Mouse (Mus musculus): Measurements from ENCODE around the gene Eng. TPM values are rescaled to one million over a fixed set of nuclear protein-coding genes. Genes with fewer than 3 reads are reported as not detected.

Eng gene
- total and polyA plus RNA-seq, 3 experiments: 113 to 239 (median 122) TPM

DNA sequence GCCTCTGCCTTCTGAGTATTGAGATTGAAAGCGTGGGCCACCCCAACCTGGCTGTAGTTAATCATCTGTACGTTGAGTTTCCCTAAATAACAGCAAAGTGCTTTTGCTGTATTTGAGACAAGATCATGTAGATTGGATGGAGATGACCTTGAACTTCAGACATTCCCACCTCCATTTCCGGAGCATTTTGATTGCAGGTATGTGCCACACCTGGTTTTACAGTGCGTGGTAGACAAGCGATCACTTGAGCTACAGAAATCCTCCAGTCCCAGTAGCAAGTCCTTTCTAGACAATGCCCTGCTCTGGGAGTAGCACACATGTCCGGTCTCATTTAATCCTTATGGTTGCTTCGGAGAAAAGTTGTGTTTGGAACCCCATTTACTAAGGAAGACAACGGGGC, 56.7 kb downstream of the Eng start:
- no peaks in the 10 kb centered on the region for H3K27me3 ChIP-seq (ENCODE audit: control insufficient read depth, insufficient read depth, low read length)
- TF ChIP-seq EP300 (IDR thresholded peaks at IDR 0.05; ENCODE audit: insufficient read depth, low read depth, low read length) (no peak), CTCF (IDR thresholded peaks at IDR 0.05) (no peak), POLR2A (IDR thresholded peaks at IDR 0.05; ENCODE audit: insufficient read depth, low read depth, low read length) (no peak)
- no peaks in the 10 kb centered on the region for H3K79me2 ChIP-seq (replicated peaks; ENCODE audit: control insufficient read depth, insufficient read depth, low read length)
- 94% methylated on average over 8 of the region's 8 CpGs for WGBS
- no peak for DNase-seq
- H3K4me3 ChIP-seq: no peak overlapping the region
- H3K9ac ChIP-seq (ENCODE audit: low read depth, low read length): no peak overlapping the region
- H3K27ac ChIP-seq: no peak overlapping the region
- no peaks in the 10 kb centered on the region for H3K36me3 ChIP-seq (ENCODE audit: control insufficient read depth, insufficient read depth, low read length)
- no peaks in the 10 kb centered on the region for H3K4me1 ChIP-seq (ENCODE audit: control insufficient read depth, insufficient read depth, low read length)
- intact Hi-C loops (cut with DNase I): no loop called here

DNA sequence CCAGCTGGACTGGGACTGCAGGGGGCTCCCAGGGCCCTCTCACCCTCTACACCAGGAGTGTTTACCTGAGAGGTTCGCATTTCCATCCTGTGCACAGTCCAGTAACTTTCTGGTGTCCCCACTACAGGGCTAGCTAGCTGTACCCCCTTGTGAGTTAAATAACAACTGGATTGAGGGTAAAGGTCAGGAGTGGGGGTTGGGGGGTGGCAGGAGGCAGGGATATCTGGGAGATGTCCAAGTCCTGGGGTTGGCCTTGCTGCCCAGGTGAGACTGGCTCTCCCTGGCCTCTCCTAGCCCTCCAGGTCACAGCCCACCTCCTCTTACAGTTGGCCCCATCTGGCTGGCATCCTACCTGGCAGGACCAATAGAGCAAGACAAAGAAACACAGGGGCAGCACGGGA, 57.6 kb downstream of the Eng start, which contains the start of gene Fpgs:
Gene Fpgs, minus strand, starts transcription at position 125 of the 401 bp plus-strand sequence.
- Histone ChIP-seq H3K79me2 (replicated peaks; ENCODE audit: control insufficient read depth, insufficient read depth, low read length) (no peaks in the 10 kb centered on the region), H3K4me1 (ENCODE audit: control insufficient read depth, insufficient read depth, low read length) (no peaks in the 10 kb centered on the region), H3K27ac (no peak within 1 kb of the TSS), H3K27me3 (ENCODE audit: control insufficient read depth, insufficient read depth, low read length) (no peaks in the 10 kb centered on the region), H3K4me3 (no peak within 1 kb of the TSS), H3K36me3 (ENCODE audit: control insufficient read depth, insufficient read depth, low read length) (no peaks in the 10 kb centered on the region), H3K9ac (ENCODE audit: low read depth, low read length) (no peak within 1 kb of the TSS)
- TF ChIP-seq EP300 (IDR thresholded peaks at IDR 0.05; ENCODE audit: insufficient read depth, low read depth, low read length) (no peak), POLR2A (IDR thresholded peaks at IDR 0.05; ENCODE audit: insufficient read depth, low read depth, low read length) (no peak), CTCF (IDR thresholded peaks at IDR 0.05) (no peak)
- DNase-seq: no peak
- intact Hi-C loops (cut with DNase I): no loop called here
- 85% methylated on average over 2 of the region's 2 CpGs for WGBS

DNA sequence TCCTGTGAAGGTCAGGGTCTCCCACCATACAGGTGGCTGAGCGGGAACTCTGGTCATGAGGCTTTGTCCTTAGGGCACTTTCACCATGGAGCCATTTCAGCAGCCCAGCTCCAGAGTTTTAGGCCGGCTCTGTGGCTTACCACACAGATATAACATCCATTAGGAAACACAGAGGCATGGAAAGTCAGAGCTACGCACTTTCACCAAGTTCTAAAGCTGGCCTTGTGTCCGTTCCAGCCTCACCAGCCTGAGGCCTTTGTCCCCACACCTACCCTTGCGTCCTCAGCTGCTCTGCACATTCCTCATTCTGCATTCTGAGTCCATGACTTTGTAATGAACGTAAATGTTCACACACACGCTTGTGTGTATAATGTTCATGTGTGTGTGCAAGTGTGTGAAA, 58.6 kb downstream of the Eng start:
- TF ChIP-seq CTCF (IDR thresholded peaks at IDR 0.05): no peak
- no peak for TF ChIP-seq EP300 (IDR thresholded peaks at IDR 0.05; ENCODE audit: insufficient read depth, low read depth, low read length)
- Histone ChIP-seq H3K79me2 (replicated peaks; ENCODE audit: control insufficient read depth, insufficient read depth, low read length) (0 out of 2 replicates have a peak, but pooled peaks cover 2% of the 10 kb centered on the region), H3K9ac (ENCODE audit: low read depth, low read length) (no peak overlapping the region), H3K27me3 (ENCODE audit: control insufficient read depth, insufficient read depth, low read length) (no peaks in the 10 kb centered on the region), H3K36me3 (ENCODE audit: control insufficient read depth, insufficient read depth, low read length) (no peaks in the 10 kb centered on the region), H3K27ac (no peak overlapping the region), H3K4me1 (ENCODE audit: control insufficient read depth, insufficient read depth, low read length) (no peaks in the 10 kb centered on the region), H3K4me3 (no peak overlapping the region)
- 92% methylated on average over 7 of the region's 7 CpGs for WGBS
- DNase-seq: no peak
- intact Hi-C loops (cut with DNase I): no loop called here

DNA sequence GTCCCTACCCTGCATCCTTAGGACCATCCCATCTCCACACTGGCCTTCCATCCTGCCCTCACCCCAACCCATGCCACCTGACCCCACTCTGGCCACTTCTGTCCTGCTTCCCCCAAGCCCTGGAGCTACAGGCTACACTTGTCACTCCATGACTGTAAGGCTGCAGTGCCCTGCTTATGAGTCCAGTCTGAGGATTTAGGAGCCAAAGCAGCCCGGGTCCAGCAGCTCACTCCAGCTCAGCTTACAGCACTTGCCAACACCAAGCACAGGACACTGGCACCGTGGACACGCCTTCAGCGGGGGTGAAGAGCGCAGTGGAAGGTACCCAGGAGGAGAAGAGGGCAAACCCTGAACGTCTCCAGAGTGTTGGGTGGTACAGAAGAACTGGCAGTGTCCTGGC, 60.6 kb downstream of the Eng start:
- intact Hi-C loops (cut with DNase I): no loop called here
- no peak for DNase-seq
- no peak overlapping the region for H3K4me3 ChIP-seq
- no peak overlapping the region for H3K9ac ChIP-seq (ENCODE audit: low read depth, low read length)
- TF ChIP-seq CTCF (IDR thresholded peaks at IDR 0.05) (no peak), POLR2A (IDR thresholded peaks at IDR 0.05; ENCODE audit: insufficient read depth, low read depth, low read length) (no peak), EP300 (IDR thresholded peaks at IDR 0.05; ENCODE audit: insufficient read depth, low read depth, low read length) (no peak)
- 82% methylated on average over 6 of the region's 6 CpGs for WGBS
- H3K4me1 ChIP-seq (ENCODE audit: control insufficient read depth, insufficient read depth, low read length): peaks cover 3% of the 10 kb centered on the region
- peaks cover 4% of the 10 kb centered on the region; the same call in 1 of the 2 replicates for H3K36me3 ChIP-seq (ENCODE audit: control insufficient read depth, insufficient read depth, low read length)
- no peak overlapping the region for H3K27ac ChIP-seq
- peaks cover 2% of the 10 kb centered on the region; the same call in 1 of the 2 replicates for H3K79me2 ChIP-seq (replicated peaks; ENCODE audit: control insufficient read depth, insufficient read depth, low read length)
- no peaks in the 10 kb centered on the region for H3K27me3 ChIP-seq (ENCODE audit: control insufficient read depth, insufficient read depth, low read length)

DNA sequence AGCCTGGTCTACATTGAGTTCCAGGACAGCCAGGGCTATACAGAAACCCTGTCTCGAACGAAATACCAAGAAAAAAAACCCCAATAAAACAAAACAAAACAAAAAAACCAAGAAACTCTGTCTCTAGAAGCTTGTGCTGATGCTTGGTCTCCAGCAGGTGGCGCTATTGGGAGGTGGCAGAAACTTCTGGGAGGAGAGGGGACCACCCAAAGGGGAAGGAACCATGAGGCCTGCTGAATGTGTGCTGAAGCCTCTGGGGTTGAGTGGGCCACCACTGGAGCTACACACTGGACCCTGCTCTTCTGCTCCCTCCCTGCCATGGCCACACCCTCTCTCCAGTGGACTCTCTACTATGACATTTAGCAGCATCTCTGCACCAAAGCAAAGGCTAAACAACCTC, 62.2 kb downstream of the Eng start:
- H3K9ac ChIP-seq (ENCODE audit: low read depth, low read length): no peak overlapping the region
- no peak overlapping the region for H3K4me3 ChIP-seq
- intact Hi-C loops (cut with DNase I): no loop called here
- H3K27ac ChIP-seq: no peak overlapping the region
- peak; percentile 93; the same call in 1 of the 2 replicates for TF ChIP-seq CTCF (IDR thresholded peaks at IDR 0.05)
- no peak for TF ChIP-seq POLR2A (IDR thresholded peaks at IDR 0.05; ENCODE audit: insufficient read depth, low read depth, low read length)
- TF ChIP-seq EP300 (IDR thresholded peaks at IDR 0.05; ENCODE audit: insufficient read depth, low read depth, low read length): no peak
- DNase-seq: peak in 1 of 2 experiments; percentile 71
- H3K36me3 ChIP-seq (ENCODE audit: control insufficient read depth, insufficient read depth, low read length): peaks cover 4% of the 10 kb centered on the region; the same call in 1 of the 2 replicates
- 41% methylated on average over 3 of the region's 3 CpGs for WGBS
- H3K79me2 ChIP-seq (replicated peaks; ENCODE audit: control insufficient read depth, insufficient read depth, low read length): peaks cover 2% of the 10 kb centered on the region
- peaks cover 4% of the 10 kb centered on the region for H3K4me1 ChIP-seq (ENCODE audit: control insufficient read depth, insufficient read depth, low read length)
- H3K27me3 ChIP-seq (ENCODE audit: control insufficient read depth, insufficient read depth, low read length): no peaks in the 10 kb centered on the region

DNA sequence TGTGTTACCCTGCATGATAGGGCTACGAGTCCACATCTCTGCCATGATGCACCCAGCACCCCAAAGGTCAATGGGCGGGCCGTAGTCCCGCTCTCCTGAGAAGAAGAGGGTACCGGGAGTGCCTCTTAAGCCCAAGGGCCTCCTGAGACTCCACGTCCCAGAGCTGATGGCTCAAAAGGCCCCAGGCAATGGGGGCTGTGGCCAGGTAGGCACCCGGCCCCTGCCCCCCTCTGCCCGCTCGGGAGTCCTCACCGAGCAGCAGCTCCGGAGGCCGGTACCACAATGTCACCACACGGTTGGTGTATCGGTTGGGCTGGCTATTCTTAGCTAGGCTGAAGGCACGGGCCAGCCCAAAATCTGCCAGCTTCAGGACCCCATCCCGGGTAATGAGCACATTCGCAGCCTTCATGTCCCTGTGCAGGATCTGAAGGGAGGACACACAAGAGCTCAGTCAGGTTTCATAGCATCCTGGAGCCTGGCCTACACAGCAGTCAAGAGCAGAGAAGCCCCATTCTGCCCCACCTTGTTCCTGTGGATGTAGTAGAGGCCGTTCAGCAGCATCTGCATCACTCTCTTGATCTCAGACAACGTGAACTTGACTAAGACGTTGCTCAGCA, 63.2 kb downstream of the Eng start:
- H3K4me3 ChIP-seq: no peak overlapping the region
- DNase-seq: no peak
- 85% methylated on average over 20 of the region's 20 CpGs for WGBS
- no peaks in the 10 kb centered on the region for H3K27me3 ChIP-seq (ENCODE audit: control insufficient read depth, insufficient read depth, low read length)
- TF ChIP-seq EP300 (IDR thresholded peaks at IDR 0.05; ENCODE audit: insufficient read depth, low read depth, low read length) (no peak), POLR2A (IDR thresholded peaks at IDR 0.05; ENCODE audit: insufficient read depth, low read depth, low read length) (no peak), CTCF (IDR thresholded peaks at IDR 0.05) (no peak)
- H3K79me2 ChIP-seq (replicated peaks; ENCODE audit: control insufficient read depth, insufficient read depth, low read length): peaks cover 2% of the 10 kb centered on the region
- H3K36me3 ChIP-seq (ENCODE audit: control insufficient read depth, insufficient read depth, low read length): peaks cover 4% of the 10 kb centered on the region; the same call in 1 of the 2 replicates
- no peak overlapping the region for H3K9ac ChIP-seq (ENCODE audit: low read depth, low read length)
- intact Hi-C loops (cut with DNase I): loop anchor here (5.0 kb wide), 1 partner anchor 138 kb away; the partner anchor contains the start of gene Stxbp1
- H3K4me1 ChIP-seq (ENCODE audit: control insufficient read depth, insufficient read depth, low read length): peaks cover 12% of the 10 kb centered on the region
- H3K27ac ChIP-seq: no peak overlapping the region

Measured in heart, adult 2 months (tissue).